Mouse (Mus musculus) CH12.LX (cell line): Measurements from ENCODE around the gene Vps37c. TPM values are rescaled to one million over a fixed set of nuclear protein-coding genes. Genes with fewer than 3 reads are reported as not detected.

Experiments
- DNase-seq: peaks from one replicate; pipeline ENCODE4 v3.0.0-alpha.2; 2013; ENCODE audit errors: extremely low read depth
- H3K27ac ChIP-seq: 2 replicates; pipeline ENCODE4 v1.5.1; 2012; ENCODE audit warnings: low read depth, mild to moderate bottlenecking, control low read depth, moderate library complexity; ENCODE audit not compliant: insufficient read depth
- H3K27me3 ChIP-seq: replicated peaks from 2 replicates; pipeline ENCODE3; 2012; ENCODE audit warnings: inconsistent platforms
- H3K36me3 ChIP-seq, 2 experiments: replicated peaks in 1 of 2; 2 replicates each; pipeline versions ENCODE3 to v1.6.1; 2012; ENCODE audit warnings: inconsistent platforms in 1 of 2, low read length in 1 of 2, mild to moderate bottlenecking in 1 of 2, mixed read lengths in 1 of 2, moderate library complexity in 1 of 2; ENCODE audit not compliant: control insufficient read depth in 1 of 2, insufficient read depth in 1 of 2
- H3K4me1 ChIP-seq, 2 experiments: 2 replicates each; pipeline ENCODE4 v1.6.1; 2012; ENCODE audit warnings: inconsistent platforms in 1 of 2, moderate library complexity in 1 of 2; ENCODE audit not compliant: insufficient read depth in 2 of 2, control insufficient read depth in 1 of 2
- H3K4me2 ChIP-seq: 2 replicates; pipeline ENCODE4 v1.6.1; 2012; ENCODE audit warnings: low read depth, mild to moderate bottlenecking, control low read depth; ENCODE audit not compliant: poor library complexity, insufficient read depth, severe bottlenecking
- H3K4me3 ChIP-seq, 3 experiments: fragments of 150-350 bp in 1 of 3; sonication (generic) in 1 of 3; replicated peaks in 1 of 3; 2 replicates each; pipeline versions ENCODE3 to v1.5.1; 2011 to 2012; ENCODE audit warnings: low read depth in 2 of 3, low read length in 2 of 3, mild to moderate bottlenecking in 2 of 3, moderate library complexity in 2 of 3, control low read depth in 1 of 3, improper control_type of control experiment in 1 of 3, inconsistent platforms in 1 of 3, mixed read lengths in 1 of 3; ENCODE audit not compliant: poor library complexity in 1 of 3
- H3K79me2 ChIP-seq: replicated peaks from 2 replicates; pipeline ENCODE4 v1.6.1; 2012; ENCODE audit warnings: mild to moderate bottlenecking, moderate library complexity; ENCODE audit not compliant: control insufficient read depth, poor library complexity, insufficient read depth, severe bottlenecking; ENCODE audit errors: extremely low read depth
- H3K9ac ChIP-seq: 2 replicates; pipeline ENCODE4 v1.6.1; 2012; ENCODE audit warnings: low read depth, mild to moderate bottlenecking, control low read depth, moderate library complexity; ENCODE audit not compliant: insufficient read depth
- H3K9me3 ChIP-seq: replicated peaks from 2 replicates; pipeline ENCODE3; 2012; ENCODE audit warnings: low read length, inconsistent platforms, mixed read lengths
- BHLHE40 ChIP-seq: IDR thresholded peaks from 2 replicates; pipeline ENCODE4 v1.6.1; 2011; ENCODE audit warnings: mild to moderate bottlenecking, low read depth, low read length, improper control_type of control experiment
- CHD1 ChIP-seq: IDR thresholded peaks from 2 replicates; pipeline ENCODE4 v1.6.1; 2012; ENCODE audit warnings: low read depth, low read length, improper control_type of control experiment, inconsistent platforms
- CHD2 ChIP-seq: IDR thresholded peaks from 2 replicates; pipeline ENCODE4 v1.6.1; 2011; ENCODE audit warnings: low read length, improper control_type of control experiment
- CTCF ChIP-seq, 2 experiments: IDR thresholded peaks in 1 of 2; conservative IDR thresholded peaks in 1 of 2; 2 replicates each; pipeline ENCODE4 v1.5.1; 2011 to 2012; ENCODE audit warnings: low read depth in 2 of 2, low read length in 2 of 2, improper control_type of control experiment in 1 of 2, inconsistent platforms in 1 of 2, mild to moderate bottlenecking in 1 of 2, moderate library complexity in 1 of 2
- E2F4 ChIP-seq: IDR thresholded peaks from 2 replicates; pipeline ENCODE4 v1.6.1; 2011; ENCODE audit warnings: low read depth, low read length, improper control_type of control experiment; ENCODE audit not compliant: insufficient replicate concordance
- ELF1 ChIP-seq: IDR thresholded peaks from 2 replicates; pipeline ENCODE4 v1.6.1; 2014; ENCODE audit warnings: low read depth, mild to moderate bottlenecking, inconsistent platforms, low read length, improper control_type of control experiment
- EP300 ChIP-seq: IDR thresholded peaks from 2 replicates; pipeline ENCODE4 v1.6.1; 2011; ENCODE audit warnings: low read length, improper control_type of control experiment
- ETS1 ChIP-seq: conservative IDR thresholded peaks from 2 replicates; pipeline ENCODE4 v1.6.1; 2012; ENCODE audit warnings: low read depth, mild to moderate bottlenecking, inconsistent platforms, low read length, improper control_type of control experiment, moderate library complexity
- GABPA ChIP-seq: IDR thresholded peaks from 2 replicates; pipeline ENCODE4 v1.6.1; 2012; ENCODE audit warnings: low read depth, low read length, improper control_type of control experiment, inconsistent platforms; ENCODE audit not compliant: insufficient replicate concordance
- HCFC1 ChIP-seq: IDR thresholded peaks from 2 replicates; pipeline ENCODE4 v1.6.1; 2012; ENCODE audit warnings: low read depth, mild to moderate bottlenecking, inconsistent platforms, low read length, improper control_type of control experiment
- IRF4 ChIP-seq: IDR thresholded peaks from 2 replicates; pipeline ENCODE4 v1.6.1; 2014; ENCODE audit warnings: low read depth, mild to moderate bottlenecking, inconsistent platforms, low read length, improper control_type of control experiment
- JUN ChIP-seq: IDR thresholded peaks from 2 replicates; pipeline ENCODE4 v1.6.1; 2011; ENCODE audit warnings: low read depth, mild to moderate bottlenecking, low read length, improper control_type of control experiment, moderate library complexity; ENCODE audit not compliant: insufficient read depth
- JUND ChIP-seq: conservative IDR thresholded peaks from 2 replicates; pipeline ENCODE4 v1.6.1; 2011; ENCODE audit warnings: low read depth, low read length, improper control_type of control experiment
- KAT2A ChIP-seq: IDR thresholded peaks from 2 replicates; pipeline ENCODE4 v1.6.1; 2012; ENCODE audit warnings: low read length, improper control_type of control experiment, inconsistent platforms; ENCODE audit not compliant: insufficient replicate concordance
- MAFK ChIP-seq: IDR thresholded peaks from 2 replicates; pipeline ENCODE4 v1.6.1; 2011; ENCODE audit warnings: low read length, improper control_type of control experiment; ENCODE audit not compliant: insufficient replicate concordance
- MAX ChIP-seq: IDR thresholded peaks from 2 replicates; pipeline ENCODE4 v1.6.1; 2011; ENCODE audit warnings: low read length, improper control_type of control experiment
- MAZ ChIP-seq: IDR thresholded peaks from 2 replicates; pipeline ENCODE4 v1.6.1; 2012; ENCODE audit warnings: low read depth, mild to moderate bottlenecking, inconsistent platforms, low read length, improper control_type of control experiment, moderate library complexity
- MEF2A ChIP-seq: IDR thresholded peaks from 2 replicates; pipeline ENCODE4 v1.6.1; 2014; ENCODE audit warnings: low read depth, mild to moderate bottlenecking, inconsistent platforms, low read length, improper control_type of control experiment, borderline replicate concordance
- MXI1 ChIP-seq: IDR thresholded peaks from 2 replicates; pipeline ENCODE4 v1.6.1; 2011; ENCODE audit warnings: mild to moderate bottlenecking, low read depth, low read length, improper control_type of control experiment
- MYC ChIP-seq: IDR thresholded peaks from 2 replicates; pipeline ENCODE4 v1.6.1; 2011; ENCODE audit warnings: low read depth, mild to moderate bottlenecking, improper control_type of control experiment, low read length
- NELFE ChIP-seq: IDR thresholded peaks from 2 replicates; pipeline ENCODE4 v1.6.1; 2011; ENCODE audit warnings: low read depth, low read length, improper control_type of control experiment
- NRF1 ChIP-seq: IDR thresholded peaks from 2 replicates; pipeline ENCODE4 v1.6.1; 2014; ENCODE audit warnings: low read depth, mild to moderate bottlenecking, inconsistent platforms, low read length, improper control_type of control experiment, moderate library complexity
- PAX5 ChIP-seq: IDR thresholded peaks from 2 replicates; pipeline ENCODE4 v1.6.1; 2012; ENCODE audit warnings: low read length, inconsistent platforms, mixed read lengths
- POLR2A ChIP-seq: IDR thresholded peaks from 2 replicates; pipeline ENCODE4 v1.6.1; 2011; ENCODE audit warnings: low read depth, mild to moderate bottlenecking, improper control_type of control experiment, low read length
- POLR2AphosphoS2 ChIP-seq: IDR thresholded peaks from 2 replicates; pipeline ENCODE4 v1.6.1; 2011; ENCODE audit warnings: low read depth, low read length, improper control_type of control experiment
- RAD21 ChIP-seq: IDR thresholded peaks from 2 replicates; pipeline ENCODE4 v1.6.1; 2011; ENCODE audit warnings: low read depth, mild to moderate bottlenecking, low read length, improper control_type of control experiment, moderate library complexity
- RCOR1 ChIP-seq: conservative IDR thresholded peaks from 2 replicates; pipeline ENCODE4 v1.6.1; 2012; ENCODE audit warnings: low read depth, mild to moderate bottlenecking, inconsistent platforms, low read length, improper control_type of control experiment
- SIN3A ChIP-seq: IDR thresholded peaks from 2 replicates; pipeline ENCODE4 v1.6.1; 2012; ENCODE audit warnings: low read length, improper control_type of control experiment, inconsistent platforms
- SMC3 ChIP-seq: IDR thresholded peaks from 2 replicates; pipeline ENCODE4 v1.6.1; 2011; ENCODE audit warnings: low read depth, low read length, improper control_type of control experiment
- TBP ChIP-seq: conservative IDR thresholded peaks from 2 replicates; pipeline ENCODE4 v1.6.1; 2011; ENCODE audit warnings: low read depth, low read length, improper control_type of control experiment
- TCF12 ChIP-seq: IDR thresholded peaks from 2 replicates; pipeline ENCODE4 v1.6.1; 2014; ENCODE audit warnings: low read depth, mild to moderate bottlenecking, inconsistent platforms, low read length, improper control_type of control experiment
- UBTF ChIP-seq: IDR thresholded peaks from 2 replicates; pipeline ENCODE4 v1.6.1; 2012; ENCODE audit warnings: low read depth, mild to moderate bottlenecking, inconsistent platforms, low read length, improper control_type of control experiment, moderate library complexity
- USF1 ChIP-seq: IDR thresholded peaks from 2 replicates; pipeline ENCODE4 v1.6.1; 2014; ENCODE audit warnings: low read depth, mild to moderate bottlenecking, inconsistent platforms, low read length, improper control_type of control experiment
- USF2 ChIP-seq: conservative IDR thresholded peaks from 2 replicates; pipeline ENCODE4 v1.6.1; 2011; ENCODE audit warnings: low read depth, low read length, improper control_type of control experiment
- ZC3H11A ChIP-seq: IDR thresholded peaks from 2 replicates; pipeline ENCODE4 v1.6.1; 2012; ENCODE audit warnings: low read depth, mild to moderate bottlenecking, inconsistent platforms, low read length, improper control_type of control experiment
- ZKSCAN1 ChIP-seq: IDR thresholded peaks from 2 replicates; pipeline ENCODE4 v1.6.1; 2012; ENCODE audit warnings: low read depth, inconsistent platforms, low read length, improper control_type of control experiment, borderline replicate concordance
- ZMIZ1 ChIP-seq: IDR thresholded peaks from 2 replicates; pipeline ENCODE4 v1.6.1; 2012; ENCODE audit warnings: low read depth, mild to moderate bottlenecking, inconsistent platforms, low read length, improper control_type of control experiment
- ZNF384 ChIP-seq: IDR thresholded peaks from 2 replicates; pipeline ENCODE4 v1.6.1; 2012; ENCODE audit warnings: low read depth, low read length, improper control_type of control experiment, inconsistent platforms
- dilution Hi-C: fragments of 300-500 bp; cut with MboI; formaldehyde crosslinking; loops from 2 replicates; pipeline ENCODE4 v1.14.3; 2020; ENCODE audit warnings: low sequenced_read_pairs; ENCODE audit not compliant: extremely low pct_unique_long_range_greater_than_20kb, extremely low pct_ligation_motif_present
- in situ Hi-C: fragments of 300-500 bp; cut with MboI; formaldehyde crosslinking; loops from 3 replicates; pipeline ENCODE4 v1.14.3; 2019; ENCODE audit warnings: low sequenced_read_pairs, low pct_ligation_motif_present, low pct_unique_long_range_greater_than_20kb, mixed read lengths
- polyA plus RNA-seq: library from polyadenylated mRNA; unstranded; fragments of >175 nt; gene quantifications from 2 replicates; pipeline ENCODE4 v1.2.1, GENCODE M21; 2012; ENCODE audit warnings: low read depth; ENCODE audit not compliant: insufficient read length
- total RNA-seq, 2 experiments: library from RNA; depleted of rRNA; stranded (reverse); fragments of 300-350 nt in 1 of 2; fragments of >200 nt in 1 of 2; gene quantifications; 2 replicates each; pipeline ENCODE4 v1.2.3; 2012 to 2014

The Vps37c gene
- total and polyA plus RNA-seq, 3 experiments = 6.2 to 13.0 (median 9.5) TPM

- in situ Hi-C loops = no loop called here
- dilution Hi-C loops = no loop called here
- H3K4me3 ChIP-seq = peak overlapping the region; percentile 18 to 81 (median 79)
- H3K27ac ChIP-seq = peak overlapping the region; percentile 92
- H3K9ac ChIP-seq = peak overlapping the region; percentile 73
- peak overlapping the region; percentile 80 for H3K4me2 ChIP-seq
- peaks cover 2% of the 10 kb centered on the region for H3K27me3 ChIP-seq
- peak; percentile 69 for TF ChIP-seq CHD2
- TF ChIP-seq MEF2A = peak; percentile 84; the same call in 1 of the 2 replicates
- TF ChIP-seq ZC3H11A = no peak
- TF ChIP-seq GABPA = no peak
- TF ChIP-seq RCOR1 = peak; percentile 39; the same call in 1 of the 2 replicates
- TF ChIP-seq USF2 = no peak
- no peak for TF ChIP-seq TBP
- TF ChIP-seq MAZ = no peak
- no peak for TF ChIP-seq POLR2AphosphoS2
- TF ChIP-seq MXI1 = peak; percentile 83
- no peak for TF ChIP-seq KAT2A
- no peak for TF ChIP-seq USF1
- TF ChIP-seq ZNF384 = no peak
- TF ChIP-seq NELFE = no peak; the same call in 1 of the 2 replicates
- TF ChIP-seq POLR2A = 0 out of 2 replicates have a peak, but pooled peaks have one; percentile 21
- peak; percentile 79 for TF ChIP-seq ETS1
- peak; percentile 78 for TF ChIP-seq SIN3A
- peak; percentile 95 for TF ChIP-seq JUN
- no peak for TF ChIP-seq UBTF
- no peak for TF ChIP-seq RAD21
- peak; percentile 65 for TF ChIP-seq BHLHE40
- TF ChIP-seq CHD1 = no peak
- TF ChIP-seq EP300 = peak; percentile 81
- TF ChIP-seq JUND = peak; percentile 93
- TF ChIP-seq ZKSCAN1 = no peak
- TF ChIP-seq NRF1 = no peak
- TF ChIP-seq MYC = peak; percentile 84
- TF ChIP-seq PAX5 = no peak
- peak; percentile 92 for TF ChIP-seq IRF4
- TF ChIP-seq ZMIZ1 = no peak
- no peak for TF ChIP-seq E2F4
- no peak for TF ChIP-seq CTCF (conservative IDR thresholded peaks at IDR 0.05 in 1 of 2, IDR thresholded peaks at IDR 0.05 in 1 of 2; ENCODE audit: low read depth in 2 of 2, low read length in 2 of 2)
- peak; percentile 43; the same call in 1 of the 2 replicates for TF ChIP-seq TCF12
- peak; percentile 59; the same call in 1 of the 2 replicates for TF ChIP-seq MAX
- no peak for TF ChIP-seq HCFC1
- no peak for TF ChIP-seq SMC3
- TF ChIP-seq ELF1 = no peak
- TF ChIP-seq MAFK = no peak
- H3K36me3 ChIP-seq = peaks cover 0 to 11% of the 10 kb centered on the region in 2 experiments
- no peaks in the 10 kb centered on the region for H3K9me3 ChIP-seq
- H3K4me1 ChIP-seq = peaks cover 33 to 61% of the 10 kb centered on the region in 2 experiments
- DNase-seq = peak; percentile 51
- peaks cover 45% of the 10 kb centered on the region for H3K79me2 ChIP-seq
Measured at GRCm38 (mm10) chr19:10690336-10690735, 1.8 kb downstream of the Vps37c start.
